Mouse (Mus musculus) c-Kit-positive CD71-negative TER-119-negative erythroid progenitor cells, embryonic 14.5 days (primary cell): Measurements from ENCODE around the gene Rftn2.

ENCODE experiments used
- DNase-seq: peaks from one replicate; pipeline ENCODE4 v3.0.0-alpha.2; 2013; ENCODE audit warnings: low read depth

Gene Rftn2

DNA sequence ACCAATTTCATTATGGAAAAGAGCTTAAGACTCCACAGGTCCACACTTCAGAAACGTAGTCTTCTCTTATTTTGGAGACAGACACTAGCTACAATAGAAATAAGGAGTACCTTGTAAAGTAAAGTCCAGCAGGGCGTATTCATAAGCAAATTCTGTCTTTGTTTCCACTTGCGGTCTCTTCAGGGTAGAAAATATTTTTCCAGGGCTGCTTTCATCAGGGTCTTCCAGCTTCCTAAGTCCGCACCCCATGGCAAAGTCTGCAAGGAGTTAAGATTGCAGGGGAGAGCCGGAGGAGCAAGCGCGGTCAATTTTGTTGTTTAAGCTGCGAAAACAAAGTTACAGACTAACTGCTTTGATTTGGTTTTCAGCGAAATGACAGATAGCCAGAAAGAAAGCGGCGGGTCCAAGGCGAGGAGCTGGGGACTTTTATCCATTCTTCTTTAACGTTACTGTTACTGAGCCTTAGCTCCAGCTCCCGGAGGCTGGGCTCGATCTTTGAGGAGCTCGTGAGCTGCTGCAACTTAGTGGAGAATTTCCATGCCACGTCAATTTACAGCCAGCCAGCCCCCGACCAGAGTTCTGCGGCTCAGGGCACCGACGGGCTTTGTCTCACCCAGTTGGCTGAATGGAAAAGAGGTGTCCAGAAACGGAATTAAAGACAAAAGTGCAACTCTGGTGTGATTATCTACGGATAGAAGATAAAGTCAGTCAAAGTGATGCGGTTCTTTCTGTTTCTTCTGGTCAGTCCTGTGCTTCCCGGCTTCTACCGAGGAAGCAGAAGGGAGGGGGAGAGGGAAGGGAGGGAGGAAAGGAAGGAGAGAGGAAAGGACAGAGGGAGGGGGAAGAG lies at the start of gene Rftn2:
Rftn2 (minus strand) TSS at position 772 of the 847 bp plus-strand sequence.
- DNase-seq, result no peak

DNA sequence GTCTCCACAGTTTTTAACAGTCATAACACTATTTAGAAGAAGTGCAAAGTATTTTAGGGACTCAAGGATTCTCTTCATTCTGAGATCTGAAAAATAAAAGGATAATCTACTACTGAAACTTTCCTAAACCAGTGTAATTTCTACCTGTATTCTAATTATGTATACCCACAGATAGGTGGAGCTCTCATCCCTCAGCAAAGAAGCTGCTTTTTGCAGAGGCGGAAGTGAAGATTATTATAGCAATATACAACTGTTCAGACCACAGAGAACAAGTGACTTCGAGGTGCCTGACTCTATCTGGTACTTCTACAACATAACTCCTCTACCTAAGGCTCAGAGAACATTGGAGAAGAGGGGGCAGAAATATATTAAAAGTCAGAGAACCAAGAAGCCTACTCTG lies 38.9 kb upstream of the Rftn2 start:
- no peak for DNase-seq

DNA sequence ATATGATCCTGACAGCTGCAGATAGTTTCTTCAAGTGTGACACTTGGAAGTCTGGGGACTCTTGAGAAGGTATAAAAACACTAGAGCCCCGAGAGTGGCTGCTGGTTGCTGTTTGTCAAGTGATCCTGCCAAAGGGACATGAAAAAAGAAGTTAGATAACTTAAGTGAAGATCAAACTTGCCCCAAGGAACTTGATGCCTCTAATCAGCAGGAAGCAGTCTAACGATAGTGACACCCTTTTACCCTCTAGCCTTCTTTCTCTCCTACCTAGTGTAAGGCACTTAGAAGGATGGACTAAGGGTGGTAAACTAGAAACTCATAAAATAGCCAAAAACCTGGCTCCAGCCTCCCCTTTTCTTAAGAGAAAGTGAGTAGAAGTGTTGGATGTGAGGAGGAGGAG lies 37.8 kb upstream of the Rftn2 start:
- no peak for DNase-seq

DNA sequence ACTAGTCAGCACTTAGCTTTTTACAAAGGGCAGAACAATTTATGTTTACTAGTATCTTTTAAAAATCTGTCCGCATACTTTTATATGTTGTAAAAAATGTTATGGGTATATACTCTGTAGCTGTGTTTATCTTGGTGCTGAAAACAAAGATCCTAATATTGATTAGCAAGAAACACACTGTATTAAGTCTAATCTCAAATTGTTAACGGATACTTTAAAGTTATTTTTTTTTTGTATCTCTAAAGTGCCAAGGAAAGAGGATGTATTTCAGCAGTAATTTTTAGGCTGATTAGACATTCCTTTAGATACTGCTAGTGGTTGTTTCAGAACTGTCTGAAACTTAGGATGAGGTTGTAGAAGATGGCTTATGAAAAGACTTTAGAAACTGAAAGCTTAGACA lies 19.8 kb upstream of the Rftn2 start:
- DNase-seq, result no peak

DNA sequence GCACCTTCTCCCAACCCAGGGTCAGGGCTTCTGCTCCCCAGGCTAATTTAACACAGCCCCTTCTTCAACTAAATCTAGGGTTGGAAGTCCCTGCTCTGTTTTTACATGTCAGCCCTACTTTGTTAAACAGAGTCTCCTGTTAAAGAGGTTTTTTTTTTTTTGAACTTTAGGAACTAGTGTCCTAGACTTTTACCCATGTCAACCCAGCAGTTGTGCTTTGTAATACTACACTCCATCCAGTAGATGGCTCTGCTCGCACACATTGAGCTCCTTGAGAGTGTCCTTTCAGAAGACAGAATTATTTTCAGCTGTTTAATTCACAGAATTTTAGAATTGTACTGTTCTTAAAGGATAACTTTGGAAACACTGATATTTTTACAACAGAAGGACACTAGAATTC lies 12.7 kb upstream of the Rftn2 start:
- DNase-seq, result peak; percentile 77

DNA sequence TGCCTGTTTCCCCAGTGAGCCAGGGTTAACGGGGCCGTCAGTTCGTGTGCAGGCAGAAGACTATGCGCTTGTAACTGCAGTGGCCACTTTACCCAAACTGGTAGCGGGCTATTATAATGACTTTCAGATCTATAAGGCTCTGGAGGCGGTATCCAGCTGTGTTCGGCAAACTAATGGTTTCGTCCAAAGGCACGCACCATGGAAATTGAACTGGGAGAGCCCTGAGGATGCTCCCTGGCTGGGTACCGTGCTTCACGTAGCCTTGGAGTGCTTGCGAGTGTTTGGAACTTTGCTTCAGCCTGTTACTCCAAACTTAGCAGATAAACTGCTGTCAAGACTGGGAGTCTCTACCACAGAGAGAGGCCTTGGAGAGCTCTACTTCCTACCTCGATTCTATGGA lies 11.9 kb upstream of the Rftn2 start:
- no peak for DNase-seq

DNA sequence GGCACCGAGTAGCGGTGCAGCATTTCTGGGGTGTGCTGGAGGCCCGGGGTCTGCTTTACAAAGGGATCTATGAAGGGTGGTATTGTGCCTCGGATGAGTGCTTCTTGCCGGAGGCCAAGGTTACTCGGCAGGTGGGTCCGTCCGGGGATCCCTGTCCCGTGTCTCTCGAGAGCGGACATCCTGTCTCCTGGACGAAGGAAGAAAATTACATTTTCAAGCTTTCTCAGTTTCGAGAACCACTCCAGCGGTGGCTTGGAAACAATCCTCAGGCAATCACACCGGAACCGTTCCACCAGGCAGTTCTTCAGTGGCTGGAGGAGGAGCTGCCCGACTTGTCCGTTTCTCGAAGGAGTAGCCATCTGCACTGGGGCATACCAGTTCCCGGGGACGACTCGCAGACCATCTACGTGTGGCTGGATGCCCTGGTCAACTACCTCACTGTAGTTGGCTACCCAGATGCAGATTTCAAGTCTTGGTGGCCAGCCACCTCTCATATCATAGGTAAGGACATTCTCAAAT lies 11.1 kb upstream of the Rftn2 start:
- DNase-seq, result no peak

DNA sequence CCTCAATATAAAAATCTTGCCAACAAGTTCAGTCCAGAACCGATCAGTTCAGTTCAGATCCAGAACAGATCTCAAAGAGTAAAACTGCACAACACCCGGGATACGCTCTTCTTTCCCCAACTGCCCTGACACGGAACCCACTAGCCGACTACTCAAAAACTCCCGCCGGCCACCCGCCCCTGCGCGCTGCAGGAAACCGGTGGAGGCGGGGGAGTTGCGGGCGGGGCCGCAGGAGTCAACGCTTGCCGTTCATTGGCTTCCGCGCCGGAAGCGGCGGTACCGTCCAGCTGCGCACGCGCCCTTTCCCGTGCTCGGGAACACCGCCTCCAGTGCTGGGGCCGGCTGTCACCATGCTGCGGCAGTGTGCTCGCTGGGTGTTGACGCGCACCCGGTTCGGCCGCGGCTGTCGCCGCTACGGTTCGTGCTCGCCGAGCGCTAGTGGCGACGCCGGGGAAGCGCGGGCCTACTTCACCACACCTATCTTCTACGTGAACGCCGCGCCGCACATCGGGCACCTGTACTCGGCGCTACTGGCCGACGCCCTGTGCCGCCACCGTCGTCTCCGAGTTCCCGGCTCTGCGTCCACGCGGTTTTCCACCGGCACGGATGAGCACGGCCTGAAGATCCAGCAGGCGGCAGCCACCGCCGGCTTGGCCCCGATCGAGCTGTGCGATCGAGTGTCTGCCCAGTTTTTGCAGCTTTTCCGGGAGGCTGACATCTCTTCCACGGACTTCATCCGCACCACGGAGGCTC lies 10.5 kb upstream of the Rftn2 start, which contains the start of gene Mars2:
Mars2 (plus strand) TSS at position 288 of the 753 bp plus-strand sequence.
- peak; percentile 91 for DNase-seq

DNA sequence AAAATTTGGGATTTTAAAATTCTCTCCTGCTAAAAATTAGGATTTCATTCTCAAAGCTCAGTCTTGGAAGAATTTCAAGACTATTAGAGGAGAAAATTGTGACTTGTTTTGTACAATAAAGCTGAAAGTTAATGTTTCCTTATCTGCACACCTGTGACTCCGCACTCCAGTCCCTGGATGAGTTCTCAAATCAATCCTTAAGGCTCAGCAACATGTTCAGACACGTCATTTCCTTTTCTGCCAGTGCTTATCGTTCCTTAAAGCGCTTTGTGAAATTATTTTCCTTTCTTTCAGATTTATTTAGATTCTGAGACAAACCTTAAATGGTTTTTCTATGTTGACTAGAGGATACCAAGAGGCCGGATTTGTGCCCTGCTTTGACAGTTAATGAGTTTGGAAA lies 9.9 kb upstream of the Rftn2 start:
- DNase-seq, result no peak

DNA sequence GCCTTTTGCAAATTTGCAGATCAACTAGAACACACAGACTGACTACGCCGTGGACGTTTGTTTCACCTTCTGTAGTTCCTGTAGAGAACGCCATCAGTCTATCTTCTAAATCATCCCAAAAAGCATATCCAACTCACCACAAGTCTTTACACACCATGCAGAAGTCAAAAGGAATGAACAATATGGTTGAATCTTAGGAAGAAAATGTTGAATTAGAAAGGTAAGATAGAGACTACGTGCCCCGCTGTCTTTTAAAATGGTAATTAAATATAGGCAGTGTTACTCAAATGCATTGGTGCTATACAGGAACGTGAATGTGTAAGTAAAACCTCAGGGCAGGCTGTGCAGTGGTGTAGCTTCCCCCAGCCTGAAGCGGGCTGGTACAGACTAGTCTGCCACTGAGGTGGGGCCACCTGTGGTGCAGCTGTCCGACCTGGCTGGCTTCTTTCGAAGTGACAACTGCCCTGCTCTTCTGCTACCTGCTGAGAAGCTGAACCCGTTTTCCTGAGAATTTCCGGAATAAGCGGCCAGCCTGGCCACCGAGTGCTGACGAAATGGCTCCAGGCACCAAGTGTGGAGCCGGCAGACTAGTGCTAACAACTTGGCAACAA lies 8.4 kb upstream of the Rftn2 start:
- no peak for DNase-seq

DNA sequence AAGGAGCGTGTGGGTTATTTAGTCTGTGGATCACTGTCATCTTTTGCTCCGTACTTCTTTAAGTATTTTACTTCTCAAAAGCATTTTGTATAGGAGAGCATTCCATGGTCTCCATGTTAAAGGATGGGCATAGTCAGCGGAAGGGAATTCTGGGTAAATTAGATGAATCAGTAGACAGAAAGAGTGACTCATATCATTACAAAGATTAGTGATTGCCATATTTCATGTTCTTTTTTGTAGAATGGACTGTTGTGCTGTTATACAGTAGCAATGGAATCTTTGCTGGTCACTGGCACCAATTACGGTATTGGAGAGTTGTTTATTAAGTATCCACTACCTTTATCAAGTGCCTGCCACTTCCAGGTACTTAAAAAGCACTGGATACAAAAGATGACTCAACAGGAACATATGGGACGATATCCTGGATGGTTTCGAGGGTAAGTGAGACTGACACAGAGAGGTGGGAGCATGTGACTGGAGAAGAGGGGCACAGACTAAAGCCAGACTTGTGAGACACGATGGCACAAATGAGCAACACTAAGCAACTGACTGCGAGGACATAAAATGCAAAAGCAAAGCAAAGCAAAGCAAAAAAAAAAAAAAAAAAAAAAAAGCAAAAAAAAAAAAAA lies 1.8 kb upstream of the Rftn2 start:
- no peak for DNase-seq

DNA sequence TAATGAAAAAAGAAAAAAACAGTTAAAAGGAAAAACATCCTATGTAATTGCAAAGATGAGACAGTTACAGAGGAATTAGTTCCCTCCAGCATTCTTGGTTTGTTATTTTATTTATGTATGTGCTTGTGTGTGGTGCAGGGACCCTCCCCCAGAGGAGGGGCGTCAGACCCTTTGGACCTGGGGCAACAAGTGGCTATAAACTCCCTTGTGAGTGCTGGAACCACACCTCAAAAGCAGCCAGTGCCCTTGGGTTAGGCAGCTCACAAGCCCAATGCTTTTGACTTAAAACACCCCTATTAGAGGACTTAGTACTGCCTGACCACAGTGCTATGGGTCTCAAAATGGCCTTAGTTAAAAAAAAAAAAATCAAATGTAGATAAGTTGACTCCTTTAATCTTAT lies 794 bp upstream of the Rftn2 start:
- no peak for DNase-seq

DNA sequence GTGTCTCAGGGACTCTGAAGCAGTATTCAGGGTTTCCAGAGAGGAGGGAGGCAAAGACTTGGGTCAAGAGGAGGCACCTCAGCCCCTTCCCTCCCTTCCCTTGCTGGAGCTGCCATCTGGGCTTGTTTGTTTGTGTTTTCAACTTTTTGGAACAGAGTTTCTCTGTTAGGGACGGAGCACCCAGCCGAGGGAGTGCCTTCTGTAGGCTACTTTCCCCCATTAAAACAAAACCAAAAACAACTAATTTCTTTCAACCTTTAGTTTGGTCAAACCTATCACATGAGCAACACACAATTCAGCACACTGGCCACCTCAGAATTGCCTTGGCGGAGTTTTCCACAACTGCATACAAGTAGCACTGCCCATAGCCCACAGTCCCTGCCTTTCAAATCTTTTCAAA lies 1.2 kb downstream of the Rftn2 start:
- no peak for DNase-seq

DNA sequence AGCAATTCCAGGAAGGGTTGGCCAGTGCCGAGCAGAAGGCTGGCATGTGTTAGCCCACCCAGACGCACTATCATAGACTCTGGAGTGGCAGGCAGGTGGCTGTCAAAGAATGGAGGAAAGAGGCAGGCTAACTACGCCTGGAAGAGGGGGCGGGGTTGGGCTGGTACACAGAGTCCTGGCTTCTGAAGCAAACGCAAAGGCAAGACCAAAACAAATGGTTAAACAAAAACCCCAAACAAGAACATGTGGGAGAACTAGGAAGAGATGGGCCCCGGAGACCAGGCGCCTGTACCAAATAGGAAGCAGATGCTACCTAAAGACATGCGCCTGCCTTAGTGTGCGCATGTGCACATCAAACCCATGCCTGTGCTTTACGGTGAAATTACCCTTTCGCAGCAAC lies 2.5 kb downstream of the Rftn2 start:
- no peak for DNase-seq

DNA sequence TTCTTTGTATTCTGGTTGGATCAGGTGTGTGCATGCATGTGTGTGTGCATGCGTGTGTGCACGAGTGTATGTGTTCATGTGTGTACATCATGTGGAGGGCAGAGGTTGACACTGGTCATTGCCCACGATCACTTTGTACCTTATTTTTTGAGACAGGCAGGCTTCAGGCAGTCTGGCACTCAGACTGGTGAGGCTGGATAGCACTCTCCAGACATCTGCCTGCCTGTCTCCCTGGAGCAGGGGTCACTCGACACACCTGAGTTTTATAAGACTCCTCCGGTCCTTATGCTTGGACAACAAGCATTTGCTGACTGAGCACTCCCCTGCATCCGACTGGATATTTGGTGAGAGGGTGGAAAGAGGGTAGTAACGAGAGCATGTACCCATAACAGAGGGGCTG lies 3.6 kb downstream of the Rftn2 start:
- no peak for DNase-seq

DNA sequence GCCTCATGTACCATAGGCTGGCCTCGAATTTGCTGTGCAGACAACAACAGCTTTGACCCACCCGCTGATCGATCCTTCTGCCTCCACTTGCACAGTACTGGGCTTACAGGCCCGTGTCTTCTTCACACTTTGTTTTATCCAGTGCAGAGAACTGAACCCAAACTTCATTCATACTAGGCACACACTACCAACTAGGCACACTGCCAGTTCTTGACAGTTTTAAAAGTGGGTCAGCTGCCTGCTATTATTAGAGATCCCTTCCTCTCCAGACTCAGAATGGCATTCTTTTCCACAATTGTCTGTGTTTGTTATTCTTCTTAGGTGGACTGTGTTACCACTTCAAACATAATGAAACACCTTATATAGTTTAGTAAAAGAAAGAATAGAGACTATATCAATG lies 5.2 kb downstream of the Rftn2 start:
- no peak for DNase-seq

DNA sequence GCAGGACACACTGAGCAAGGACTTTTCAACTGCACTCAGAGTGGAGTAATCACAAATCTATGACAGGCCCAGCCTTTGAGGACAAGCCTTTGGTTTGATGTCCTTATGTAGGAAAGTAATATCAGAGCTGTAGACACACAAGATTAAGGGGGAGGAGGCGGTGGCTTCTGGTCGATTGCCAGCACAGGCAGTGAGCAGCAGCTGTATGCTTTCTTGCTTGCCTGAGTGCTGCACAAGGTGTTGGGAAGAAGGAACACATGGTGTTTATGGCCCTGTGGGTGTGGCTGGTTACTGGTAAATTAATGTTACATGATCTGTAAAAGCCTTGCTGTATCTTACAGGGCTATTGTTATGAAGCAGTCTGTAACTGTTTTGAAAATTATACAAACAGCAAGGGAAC lies 9.4 kb downstream of the Rftn2 start:
- no peak for DNase-seq

DNA sequence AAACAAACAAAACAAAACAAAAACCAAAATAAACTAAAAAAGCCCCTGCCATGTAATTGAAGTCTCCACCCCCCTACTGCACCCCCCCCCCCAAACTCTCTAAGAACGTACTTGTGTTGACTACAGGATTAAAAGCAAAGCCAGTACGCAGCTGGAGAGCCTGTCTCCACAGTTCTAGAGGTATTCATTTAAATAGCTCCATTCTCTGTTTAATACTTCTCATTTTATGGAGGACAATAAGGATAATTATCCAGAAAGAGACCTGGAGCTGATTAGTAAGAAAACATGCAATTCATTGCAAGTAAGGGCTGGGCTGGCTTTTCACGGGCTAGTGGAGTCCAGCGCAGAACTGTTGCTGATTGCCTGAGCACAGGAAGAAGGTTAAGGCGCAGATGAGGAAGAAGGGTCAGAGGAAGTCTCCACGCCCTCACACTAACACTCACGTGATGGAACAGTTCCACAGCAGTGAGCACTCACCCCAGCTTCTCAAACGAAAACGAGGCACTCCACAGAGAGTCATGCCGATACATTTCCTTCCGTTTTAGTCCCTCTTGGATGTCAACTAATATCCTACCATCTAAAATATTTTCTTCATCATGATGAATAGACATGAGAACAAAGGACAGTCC lies 11.3 kb downstream of the Rftn2 start:
- DNase-seq, result no peak

DNA sequence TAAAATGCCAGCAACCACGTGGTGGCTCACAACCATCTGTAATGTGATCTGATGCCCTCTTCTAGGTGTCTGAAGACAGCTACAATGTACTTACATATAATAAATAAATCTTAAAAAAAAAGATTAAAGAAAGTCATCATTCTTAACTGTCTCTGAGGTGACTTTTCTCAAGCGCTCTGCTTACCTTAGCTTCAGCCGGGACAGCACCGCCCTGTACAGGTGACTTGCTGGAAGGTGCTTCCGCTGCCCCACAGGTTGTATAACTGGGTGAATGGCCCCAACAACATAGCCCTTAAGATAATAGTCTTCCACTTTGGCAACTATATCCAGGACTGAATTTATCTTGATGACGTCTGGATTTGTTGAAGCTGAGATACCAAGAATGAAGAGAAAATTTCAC lies 12.6 kb downstream of the Rftn2 start:
- no peak for DNase-seq

DNA sequence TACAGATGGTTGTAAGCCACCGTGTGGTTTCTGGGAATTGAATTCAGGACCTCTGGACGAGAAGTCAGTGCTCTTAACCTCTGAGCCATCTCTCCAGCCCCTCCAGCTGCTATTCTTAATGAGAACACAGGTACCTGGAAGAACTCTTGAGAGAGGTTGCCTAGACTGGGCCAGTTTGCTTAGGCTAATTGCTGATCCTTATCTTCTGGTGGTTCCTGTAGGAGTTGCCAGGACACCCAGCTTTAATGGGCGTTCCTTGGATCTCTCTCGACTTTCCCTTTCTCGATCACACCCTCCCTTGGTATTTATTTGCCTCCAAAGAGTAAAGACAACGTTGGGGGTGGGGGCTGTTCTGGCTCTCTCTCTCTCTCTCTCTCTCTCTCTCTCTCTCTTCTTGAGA lies 13.1 kb downstream of the Rftn2 start:
- no peak for DNase-seq

DNA sequence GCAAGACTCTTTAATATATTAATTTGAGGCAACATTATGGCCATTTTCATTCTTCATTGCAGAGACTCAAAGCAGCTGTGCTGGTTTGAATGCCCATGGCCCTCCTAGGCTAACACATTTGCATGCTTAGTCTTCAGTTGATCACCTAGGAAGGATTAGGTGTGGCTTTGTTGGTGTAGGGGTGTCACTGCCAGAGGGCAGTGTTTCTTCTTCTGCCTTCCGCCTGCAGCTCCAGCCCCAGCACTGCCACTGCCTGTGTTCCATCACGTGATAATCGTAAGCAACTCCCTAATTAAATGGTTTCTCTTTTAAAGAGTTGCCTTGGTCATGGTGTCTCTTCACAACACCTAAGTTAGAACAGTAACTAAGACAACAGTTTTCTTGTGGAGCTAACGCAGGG lies 13.8 kb downstream of the Rftn2 start:
- DNase-seq, result no peak

DNA sequence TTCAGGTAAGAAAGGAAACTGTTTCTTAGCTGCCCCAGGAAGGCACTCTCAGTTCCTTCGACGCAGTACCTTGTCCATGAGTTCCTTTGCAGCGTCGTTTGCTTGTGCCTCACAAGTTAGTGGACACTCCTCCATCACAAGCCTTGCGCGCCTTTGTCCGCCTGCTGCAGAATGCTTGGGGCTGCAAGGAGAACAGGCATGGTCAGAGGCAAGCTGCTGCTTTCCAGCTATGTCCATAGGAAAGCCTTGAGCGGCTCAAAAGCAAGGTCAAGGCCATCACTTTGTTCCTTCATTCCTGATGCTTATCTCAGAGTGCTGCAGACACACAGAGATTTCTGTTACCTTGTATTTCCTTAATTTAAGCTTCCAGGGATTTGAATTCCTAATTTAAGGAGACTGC lies 15.5 kb downstream of the Rftn2 start:
- no peak for DNase-seq
